Mouse (Mus musculus) layer of hippocampus, adult 9-10 months (tissue): ENCODE measurements around the gene Nup205.

Source experiments
- DNase-seq: peaks from one replicate; pipeline ENCODE4 v3.0.0; 2022; ENCODE audit warnings: low spot score

Nup205 gene

GRCm38 (mm10) chr6:35251807-35252476 lies 74.7 kb downstream of the Nup205 start:
- no peak for DNase-seq

DNA sequence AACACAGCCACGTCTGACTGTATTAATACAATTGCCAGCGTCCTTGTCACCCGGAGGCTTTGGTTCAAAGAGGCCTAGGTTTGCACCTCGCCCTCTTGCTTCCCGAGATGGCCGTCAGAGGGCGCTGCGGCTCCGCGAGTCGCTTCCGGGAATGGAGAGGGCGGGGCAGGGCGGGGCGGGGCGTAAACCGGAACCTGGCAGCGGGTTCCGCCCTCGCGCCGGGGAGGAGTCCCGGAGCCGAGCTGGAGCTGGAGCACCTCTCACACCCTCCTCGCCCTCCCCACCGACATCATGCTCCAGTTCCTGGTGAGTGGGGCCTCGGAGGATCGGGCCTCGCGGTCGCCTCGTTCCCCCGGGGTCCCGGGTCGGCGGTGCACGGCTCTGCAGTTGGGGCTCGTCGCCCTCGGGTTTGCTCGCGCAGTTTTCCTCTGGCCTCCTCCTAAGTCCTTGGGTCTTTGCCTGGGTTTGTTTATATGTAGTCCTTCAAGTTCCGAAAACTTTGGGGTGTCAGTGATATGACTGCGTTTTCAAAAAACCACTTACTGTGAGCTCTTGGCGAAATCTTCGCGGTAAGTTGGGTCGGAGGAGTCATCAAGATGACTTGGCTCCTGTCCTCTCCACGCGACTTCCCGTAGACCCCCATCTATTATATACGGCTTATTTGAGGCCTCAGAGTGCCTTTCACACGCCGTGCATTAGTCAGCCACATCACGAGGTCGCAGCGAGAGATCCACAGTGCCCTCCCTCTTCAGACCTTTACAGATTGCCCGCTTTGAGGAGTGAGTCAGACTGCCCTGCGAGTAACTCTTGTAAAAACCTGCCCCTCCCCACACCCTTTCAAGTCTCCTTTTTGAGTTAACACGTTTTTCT lies 75.5 kb downstream of the Nup205 start:
- DNase-seq = no peak

- DNase-seq = no peak
Measured at GRCm38 (mm10) chr6:35253474-35253873, 76.3 kb downstream of the Nup205 start.

- no peak for DNase-seq
Measured at GRCm38 (mm10) chr6:35254136-35254904, 77.1 kb downstream of the Nup205 start.

DNA sequence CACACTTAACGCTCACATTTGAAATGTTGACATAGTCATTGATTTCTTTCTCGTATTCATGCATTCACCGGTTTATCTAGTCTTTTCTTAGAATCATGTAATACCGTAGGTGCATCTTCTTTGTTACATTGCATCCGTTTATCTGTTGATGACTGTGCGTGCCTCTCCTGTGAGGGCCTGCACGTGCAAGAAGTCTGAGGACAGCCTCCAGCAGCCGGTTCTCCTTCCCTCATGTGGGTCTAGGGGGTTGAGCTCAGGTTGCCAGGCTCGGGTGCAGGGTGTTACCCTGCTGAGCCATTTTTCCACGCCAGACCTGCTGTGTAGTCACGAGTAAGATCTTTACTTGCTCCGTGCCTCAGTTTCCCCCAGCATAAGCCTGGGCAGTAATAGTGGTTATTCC lies 77.8 kb downstream of the Nup205 start:
- no peak for DNase-seq

DNA sequence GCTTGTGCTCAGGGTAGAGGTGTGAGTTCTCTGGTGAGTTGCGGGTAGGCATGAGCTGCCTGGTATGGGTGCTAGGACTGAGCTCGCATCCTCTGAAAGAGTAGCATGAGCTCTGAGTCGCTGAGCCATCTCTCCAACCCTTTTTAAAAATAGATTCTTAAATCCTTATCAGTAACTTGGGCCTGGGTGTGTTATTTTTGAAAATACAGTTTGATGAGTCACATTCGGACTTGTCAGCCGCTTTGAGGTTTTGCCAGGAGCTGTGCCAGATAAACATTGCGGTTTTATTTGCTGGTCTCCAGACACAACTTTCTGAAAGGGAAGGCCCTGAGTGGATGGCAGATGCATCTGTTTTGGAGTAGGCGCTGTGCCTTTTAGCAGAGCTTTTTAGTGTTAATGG lies 79.5 kb downstream of the Nup205 start:
- no peak for DNase-seq

GRCm38 (mm10) chr6:35257626-35258190 lies 80.5 kb downstream of the Nup205 start:
- no peak for DNase-seq

GRCm38 (mm10) chr6:35258922-35259321 lies 81.7 kb downstream of the Nup205 start:
- DNase-seq = no peak

GRCm38 (mm10) chr6:35259526-35259925 lies 82.3 kb downstream of the Nup205 start:
- no peak for DNase-seq

DNA sequence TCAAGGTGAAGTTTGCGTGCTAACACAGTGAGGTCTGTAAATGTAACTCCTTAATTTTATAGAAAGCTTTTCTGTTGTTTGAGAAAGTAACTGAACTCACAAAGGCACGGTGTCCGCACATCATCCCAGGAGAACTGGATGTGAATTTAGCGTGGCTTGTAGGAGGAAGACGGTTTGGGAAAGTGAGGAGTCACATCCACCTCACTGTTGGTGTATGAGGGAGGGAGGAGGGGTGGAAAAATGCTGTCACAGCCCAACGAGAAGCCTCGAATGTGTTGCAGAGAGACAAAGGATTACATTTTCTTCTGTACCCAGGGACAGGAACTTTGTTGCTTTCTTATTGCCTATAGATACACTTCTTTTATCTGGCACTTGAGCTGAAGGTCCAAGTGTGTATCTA lies 83.3 kb downstream of the Nup205 start:
- DNase-seq = no peak

GRCm38 (mm10) chr6:35265580-35266278 lies 88.5 kb downstream of the Nup205 start:
- DNase-seq = no peak

DNA sequence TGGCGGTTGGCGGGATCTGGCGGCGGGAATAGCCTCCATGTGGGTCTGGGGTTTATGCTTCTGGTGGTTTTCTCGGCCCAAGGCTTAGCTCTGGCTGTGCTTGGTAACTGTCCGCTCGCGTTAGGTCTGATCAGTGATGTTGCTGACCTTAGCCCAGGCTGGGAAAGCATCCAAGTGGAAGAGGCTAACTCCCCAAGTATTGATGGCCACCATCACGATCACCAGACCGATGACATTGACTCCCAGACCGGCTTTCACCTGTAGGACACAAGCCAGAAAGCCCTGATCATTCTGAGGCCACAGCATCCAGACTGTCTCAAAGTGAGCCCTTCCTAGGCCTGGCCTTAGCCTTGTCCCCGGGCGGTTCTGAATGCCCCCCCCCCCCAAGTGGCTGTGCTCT lies 91.5 kb downstream of the Nup205 start:
- no peak for DNase-seq

DNA sequence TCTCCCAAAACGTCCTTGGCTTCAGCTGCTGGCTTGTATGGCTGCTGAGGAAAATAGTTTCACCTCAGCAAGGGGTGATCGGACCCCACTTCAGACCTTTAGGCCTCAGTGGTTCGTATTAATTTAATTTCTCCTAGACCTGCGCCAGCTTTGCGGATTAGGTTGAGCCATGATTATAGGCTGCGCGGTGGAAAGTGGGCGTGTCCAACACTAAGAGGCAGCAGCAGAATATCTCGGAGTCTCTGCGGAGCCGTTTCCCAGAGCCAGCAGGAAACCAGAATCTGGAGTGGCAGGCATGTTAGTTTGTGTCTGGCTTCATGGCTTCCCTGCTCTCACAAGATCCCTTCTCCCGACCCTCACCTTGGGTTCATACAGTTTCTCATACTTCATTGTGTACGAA lies 92.4 kb downstream of the Nup205 start:
- DNase-seq = no peak

DNA sequence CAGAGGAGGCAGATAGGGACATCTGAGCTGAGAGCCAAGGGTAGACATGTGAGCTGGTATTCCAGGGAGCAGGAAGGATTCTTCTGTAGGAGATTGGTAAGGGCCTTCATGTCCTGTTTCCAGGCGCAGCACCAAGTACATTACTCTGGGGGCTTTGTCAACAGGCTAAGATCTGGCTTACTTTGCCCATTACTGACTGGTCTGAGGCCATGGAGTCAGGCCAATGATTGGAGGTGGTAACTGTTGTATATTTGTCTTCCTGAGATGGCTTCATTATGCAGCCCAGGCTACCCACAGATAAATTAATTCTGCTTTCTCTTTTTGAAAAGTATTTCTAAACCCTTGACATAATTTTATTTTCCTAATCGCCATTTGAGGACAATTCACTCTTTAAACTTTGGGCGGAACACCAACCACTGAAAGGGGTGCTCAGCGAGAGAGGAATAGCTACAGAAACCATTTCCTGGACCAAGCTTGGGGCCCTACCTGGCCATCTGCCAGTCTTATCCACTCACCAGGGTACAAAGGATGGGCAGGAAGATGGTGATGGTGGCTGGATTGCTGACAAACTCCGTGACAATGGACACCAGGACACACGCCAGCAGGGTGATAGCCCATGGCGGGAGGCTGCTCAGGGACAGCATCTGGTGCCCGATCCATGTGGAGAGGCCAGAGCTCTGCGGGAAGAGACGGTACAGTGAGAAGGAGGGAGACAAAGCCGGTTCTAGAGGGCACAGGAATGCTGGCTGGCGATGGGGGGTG lies 94.1 kb downstream of the Nup205 start:
- DNase-seq = no peak

- no peak for DNase-seq
Measured at GRCm38 (mm10) chr6:35271868-35272765, 94.9 kb downstream of the Nup205 start.

GRCm38 (mm10) chr6:35273391-35274082 lies 96.3 kb downstream of the Nup205 start:
- DNase-seq = no peak

GRCm38 (mm10) chr6:35277903-35278587 lies 100.8 kb downstream of the Nup205 start:
- no peak for DNase-seq

DNA sequence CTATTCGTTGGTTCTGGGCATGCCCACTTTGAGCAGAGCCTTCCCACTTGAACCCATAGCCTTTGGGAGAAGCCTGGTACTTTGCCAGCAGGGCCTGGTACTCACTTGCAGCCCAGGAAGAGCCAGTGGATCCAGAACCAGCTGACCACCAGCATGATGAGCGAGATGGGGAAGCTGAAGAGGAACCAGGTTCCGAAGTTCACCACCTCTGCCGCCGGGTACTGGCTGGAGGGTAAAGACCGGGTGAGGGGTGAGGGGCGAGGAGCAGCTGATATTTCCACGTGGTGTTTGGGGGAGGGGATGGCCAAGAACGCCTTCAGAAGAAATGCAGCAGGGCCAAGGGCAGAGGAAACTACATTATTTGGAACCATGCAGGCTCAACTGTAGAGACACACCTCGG lies 102.1 kb downstream of the Nup205 start:
- DNase-seq = no peak
